Mouse (Mus musculus): ENCODE measurements around the gene Ppp2ca. TPM values are rescaled to one million over a fixed set of nuclear protein-coding genes. Genes with fewer than 3 reads are reported as not detected.

Gene Ppp2ca
- 10 to 100 TPM; 61.3 to 78.7 TPM for total RNA-seq (2023)

DNA sequence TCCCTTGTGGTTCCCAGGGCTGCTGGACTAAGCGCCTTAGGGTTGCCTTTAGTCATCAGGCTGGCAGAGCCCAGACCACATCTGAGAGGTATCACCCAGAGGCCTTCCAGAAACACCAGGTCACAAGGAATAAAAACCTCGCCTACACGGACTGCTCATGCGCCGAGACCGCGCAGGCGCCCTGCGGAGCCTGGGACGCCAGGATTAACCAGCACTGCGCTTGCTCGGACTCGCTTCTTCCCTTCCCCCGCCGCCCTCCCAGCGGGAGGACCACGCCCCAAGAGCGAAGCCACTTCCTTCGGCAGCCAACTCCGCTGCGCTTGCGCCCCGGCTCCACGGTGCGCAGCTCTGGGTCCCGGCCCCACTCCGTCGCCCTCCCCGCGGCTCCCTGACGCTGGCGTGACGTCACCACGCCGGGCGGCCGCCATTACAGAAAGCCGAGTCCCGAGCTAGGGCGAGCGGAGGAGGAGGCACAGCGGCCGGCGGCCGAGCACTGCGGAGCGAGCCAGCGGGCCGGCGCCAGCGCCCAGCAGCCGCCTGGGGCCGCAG, at the start of gene Ppp2ca:
Gene Ppp2ca, plus strand, starts transcription at position 284 of the 549 bp plus-strand sequence.

DNA sequence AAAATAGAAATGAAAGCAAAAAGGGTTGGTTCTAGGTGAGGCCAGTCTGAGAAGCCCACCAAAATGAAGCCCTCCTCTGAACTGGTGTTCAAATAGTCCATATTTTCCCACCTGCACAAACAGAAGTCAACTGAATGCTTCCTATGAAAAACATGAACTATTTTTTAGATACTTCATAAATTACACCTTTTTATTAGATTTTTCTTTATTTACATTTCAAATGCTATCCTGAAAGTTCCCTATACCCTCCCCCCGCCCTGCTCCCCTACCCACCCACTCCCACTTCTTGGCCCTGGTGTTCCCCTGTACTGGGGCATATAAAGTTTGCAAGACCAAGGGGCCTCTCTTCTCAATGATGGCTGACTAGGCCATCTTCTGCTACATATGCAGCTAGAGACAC, 46.9 kb downstream of the Ppp2ca start, which contains the start of gene Olfr1373:
Gene Olfr1373, minus strand, starts transcription at position 101 of the 400 bp plus-strand sequence.

Other genes with a start within 250 kb of the Ppp2ca start
- gene Jade2, start 241.0 kb upstream of the Ppp2ca start, total RNA-seq (2023): 1 to 10 TPM; 7.8 to 8.9 TPM
- gene Cdkn2aipnl, start 131.0 kb upstream of the Ppp2ca start, total RNA-seq (2023): 10 to 100 TPM; 32.5 to 33.1 TPM
- gene Ube2b, start 97.9 kb upstream of the Ppp2ca start, total RNA-seq (2023): 100 to 1,000 TPM; 122 to 139 TPM
- 1 to 10 TPM; 2.7 to 2.8 TPM for gene Cdkl3, start 94.5 kb upstream of the Ppp2ca start, total RNA-seq (2023)
- gene Olfr1373, start 46.8 kb downstream of the Ppp2ca start, total RNA-seq (2023): not detected
- not detected for gene Olfr1371, start 115.3 kb downstream of the Ppp2ca start, total RNA-seq (2023)
- 10 to 100 TPM; 72.6 to 85.0 TPM for gene Skp1a, start 133.3 kb downstream of the Ppp2ca start, total RNA-seq (2023)
- 1 to 10 TPM in 1 of 2 experiments, under 1 TPM in 1; 0.75 to 1.1 TPM for gene Tcf7, start 184.3 kb downstream of the Ppp2ca start, total RNA-seq (2023)